Comparison of ENCODE assay signal across 8 mouse cellular contexts in the genomic region with DNA sequence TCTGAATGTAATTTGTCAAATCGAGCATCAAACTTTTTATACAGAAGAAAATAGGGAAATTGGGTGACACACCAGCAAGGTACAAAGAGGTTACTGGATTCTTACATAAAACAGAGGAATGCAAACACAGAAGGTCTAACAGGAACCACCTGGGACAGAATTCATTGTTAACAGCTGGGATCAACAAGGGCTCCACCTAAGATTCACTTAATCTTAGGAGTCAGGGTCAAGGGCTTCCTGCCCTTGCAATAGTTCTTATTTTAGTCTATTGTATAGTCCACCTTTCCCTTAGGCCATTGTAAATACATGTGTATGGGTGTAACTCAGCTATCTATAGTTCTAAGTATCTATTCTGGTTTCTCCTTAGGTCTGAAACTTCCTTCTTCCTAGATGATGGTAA. TPM values are rescaled to one million over a fixed set of nuclear protein-coding genes. Genes with fewer than 3 reads are reported as not detected.
"Had no signal": no experiment of that assay in that cellular context is flagged by ENCODE, and none has a peak within 500 bp of the region (broad histone marks: within the 10 kb centered on the region; RNA-seq: fewer than 3 reads in every experiment).

No protein-coding gene starts in this region.

RNA-seq across cellular contexts. Expression of a gene that starts 24.8 kb away (rescaled TPM):
- polyA plus RNA-seq: neural tube, embryonic 13.5 days; neural tube, embryonic 14.5 days; neural tube, embryonic 15.5 days; small intestine, adult 2 months; stomach, embryonic 14.5 days; stomach, postnatal 0 days; thymus, adult 2 months; urinary bladder, adult 2 months had no signal
